Mouse (Mus musculus) kidney, postnatal 4 days (tissue): ENCODE measurements at regions not wholly inside any gene's neighbourhood (a gene's known extent, or its start where the extent isn't known, plus 50 kb on each side); places are given as distances from the start of the nearest gene placed in this dataset.
"Not testable (repeated sequence)": the region's sequence is repeated elsewhere in the genome, so short reads cannot be mapped to it uniquely, and the experiment has no call there.

ENCODE experiments used
- DNase-seq, 2 experiments: peaks; one replicate each; pipeline ENCODE4 v3.0.0; 2021; ENCODE audit warnings: mixed read lengths in 2 of 2

DNA sequence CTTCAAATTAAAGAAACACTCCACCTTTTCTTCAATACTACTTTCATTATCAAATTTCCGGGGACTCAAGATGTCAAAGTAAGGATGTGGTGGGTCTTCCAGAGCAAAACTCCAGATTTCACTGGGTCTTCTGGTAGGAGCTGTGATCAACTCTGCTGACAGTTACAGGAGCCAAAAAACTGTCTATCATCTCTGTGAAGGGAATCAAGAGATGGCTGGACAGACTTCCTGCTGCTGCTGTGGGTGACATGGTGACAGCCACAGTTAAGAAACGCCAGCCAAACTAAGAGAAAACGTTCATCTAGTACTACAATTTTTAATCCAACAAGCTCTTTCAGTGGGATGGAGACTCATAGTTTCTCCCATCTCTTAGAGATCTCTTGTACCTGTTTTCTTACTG, 136.5 kb upstream of the Mad2l1 start:
- no peak for DNase-seq

DNA sequence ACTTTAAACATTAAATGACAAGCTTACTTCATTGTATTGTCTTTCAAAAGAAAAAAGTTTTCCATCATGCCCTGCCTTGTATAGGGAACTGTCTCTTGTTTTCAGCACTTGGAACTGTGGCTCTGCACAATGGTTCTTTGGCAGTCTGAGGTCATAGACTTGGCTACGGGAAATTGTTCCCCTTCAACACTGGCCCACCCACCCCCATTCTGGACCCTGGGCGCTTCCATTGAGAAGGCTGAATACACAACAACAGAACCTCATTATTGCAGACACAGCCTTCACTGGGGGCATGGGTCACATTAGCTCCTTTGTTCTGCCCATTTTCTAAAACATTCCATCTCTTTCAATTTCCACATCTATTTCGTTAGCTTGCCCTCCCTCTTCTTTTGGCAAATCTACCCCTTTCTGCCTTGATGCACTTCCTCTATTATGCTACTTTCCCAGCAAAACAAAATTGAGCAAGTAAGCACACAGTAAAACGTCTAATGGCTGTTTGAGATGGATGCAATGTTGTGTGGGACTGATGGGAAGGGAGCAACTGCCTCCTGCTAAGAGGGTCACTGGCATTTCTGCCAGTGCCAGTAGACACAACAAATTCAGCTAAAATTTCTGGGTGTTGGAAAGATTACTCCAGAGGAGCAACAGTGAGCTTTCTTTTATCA, 136.0 kb upstream of the Mad2l1 start:
- no peak for DNase-seq

DNA sequence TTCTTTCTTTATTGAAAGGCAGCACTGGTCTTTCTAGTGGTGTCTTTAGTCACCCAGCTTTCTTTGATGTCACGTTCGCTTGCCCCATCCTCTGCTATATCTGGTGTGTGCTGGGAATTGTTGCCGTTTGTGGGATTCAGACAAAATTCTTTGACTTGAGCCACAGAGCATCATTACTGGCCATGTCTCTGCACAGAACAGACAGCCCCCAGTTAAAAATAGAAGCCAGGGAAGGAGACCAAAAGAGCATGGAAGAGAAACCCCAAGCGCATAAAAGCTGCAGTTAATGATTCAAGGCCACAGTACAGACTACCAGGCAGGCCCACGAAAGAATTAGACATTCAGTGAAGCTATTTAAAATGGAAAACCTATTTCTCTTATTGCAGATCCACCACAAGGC, 133.7 kb upstream of the Mad2l1 start:
- peak in 1 of 2 experiments; percentile 1 for DNase-seq

DNA sequence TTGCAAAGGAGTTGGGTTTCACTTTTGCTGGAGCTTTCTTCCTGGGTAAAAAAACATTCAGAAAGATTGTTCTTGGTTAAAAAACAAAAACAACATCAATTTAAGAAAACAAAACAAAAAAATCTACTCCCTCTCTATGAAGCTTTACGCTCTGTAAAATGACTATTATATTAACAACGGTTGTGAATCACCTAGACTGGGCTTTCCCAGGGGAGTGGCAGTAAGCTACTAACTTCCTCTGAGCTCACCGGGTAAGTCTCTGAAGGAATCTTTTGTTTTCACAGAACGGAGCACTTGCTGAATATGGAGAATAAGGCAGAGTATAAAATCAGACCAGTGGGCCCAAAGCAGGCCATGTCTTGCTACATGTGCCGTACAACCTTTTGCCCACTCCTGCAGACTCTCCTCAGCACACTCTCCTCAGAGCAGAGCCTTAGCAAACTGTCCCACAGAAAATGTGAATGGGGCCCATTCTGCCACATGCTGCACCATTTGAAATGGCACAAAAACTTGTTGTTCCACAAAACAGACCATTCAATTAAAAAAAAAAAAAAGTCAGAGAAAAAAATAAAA, 133.2 kb upstream of the Mad2l1 start:
- no peak for DNase-seq

DNA sequence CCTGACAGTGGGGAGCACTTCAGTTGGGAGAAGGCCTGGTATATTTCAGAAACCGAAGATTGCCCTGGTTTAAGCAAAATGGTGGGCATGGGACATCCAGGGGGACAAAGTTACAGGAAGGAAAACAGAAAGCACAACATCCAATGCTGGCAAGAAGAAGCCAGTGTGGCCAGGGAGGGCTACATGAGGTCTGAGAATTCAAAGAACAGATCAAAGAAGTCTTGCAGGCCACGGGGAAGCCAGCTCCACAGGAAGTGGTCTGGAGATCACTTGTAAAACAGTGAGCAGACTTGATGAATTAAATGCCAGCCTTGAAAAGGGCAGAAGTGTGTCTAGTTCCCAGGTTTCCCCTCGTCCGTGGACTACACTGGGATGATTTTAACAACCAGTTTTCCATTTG, 120.4 kb upstream of the Mad2l1 start:
- DNase-seq = no peak

DNA sequence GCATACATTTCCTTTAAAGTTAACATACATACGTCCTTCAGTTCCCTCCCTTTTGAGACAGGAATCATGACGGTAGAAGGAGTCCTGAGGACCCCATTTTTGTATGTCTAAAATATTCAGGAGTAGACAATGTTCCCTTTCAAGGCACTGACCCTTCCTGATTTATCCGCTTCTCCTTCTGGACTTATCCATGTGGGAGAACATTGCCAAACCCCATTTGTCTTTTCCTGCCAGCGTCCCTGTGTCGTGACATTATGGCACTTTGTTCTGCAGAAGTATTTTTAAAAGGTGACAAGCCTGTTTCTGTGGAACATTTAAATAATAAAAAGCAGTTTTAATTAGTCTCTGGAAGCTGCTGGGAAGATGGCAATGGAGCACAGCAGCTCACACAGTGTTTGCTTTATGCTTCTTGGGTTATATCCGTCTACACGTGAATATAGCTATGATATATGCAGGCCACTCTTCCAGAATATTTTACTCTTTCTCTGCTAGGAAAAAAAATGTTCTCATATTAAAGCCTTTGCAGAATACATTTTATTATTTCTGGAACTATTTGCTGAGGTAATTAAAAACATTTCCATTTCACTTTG, 115.6 kb upstream of the Mad2l1 start:
- no peak for DNase-seq

DNA sequence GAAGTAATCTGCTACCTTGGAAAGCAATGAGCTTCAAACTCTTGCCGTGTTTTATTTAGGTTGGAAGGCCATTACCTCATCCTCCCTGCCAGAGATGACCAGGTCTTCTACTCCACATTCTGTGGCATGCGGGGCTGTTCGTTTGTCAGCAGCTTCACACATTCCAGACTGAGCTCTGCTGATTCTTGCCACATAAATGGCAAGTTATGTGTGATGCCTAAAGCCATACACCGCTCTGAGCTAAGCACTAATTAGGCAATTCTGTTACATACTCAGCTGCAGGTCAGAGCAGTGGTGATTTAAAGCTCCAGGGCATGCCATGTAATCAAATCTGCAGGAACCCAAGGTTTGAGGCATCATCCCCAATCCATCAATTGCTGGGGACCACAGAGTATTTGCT, 106.8 kb upstream of the Mad2l1 start:
- no peak for DNase-seq

DNA sequence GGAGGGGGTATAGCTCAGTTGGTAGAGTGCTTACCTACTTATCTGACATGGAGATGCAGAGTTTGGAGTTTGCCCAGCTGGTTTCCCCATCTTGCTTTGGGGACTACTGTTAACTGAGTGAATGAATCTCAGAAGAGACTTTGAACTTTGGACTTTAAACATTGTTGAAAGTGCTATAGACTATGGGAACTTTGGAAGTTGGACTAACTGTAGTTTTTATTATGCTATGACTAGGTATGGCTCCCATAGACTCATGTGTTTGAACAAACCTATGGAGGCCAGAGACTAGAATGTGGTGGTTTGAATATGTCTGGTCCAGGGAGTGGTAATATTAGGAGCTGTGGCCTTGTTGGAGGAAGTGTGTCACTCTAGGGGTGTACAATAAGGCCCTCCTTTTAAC, 84.8 kb upstream of the Mad2l1 start:
- not testable (repeated sequence) for DNase-seq

DNA sequence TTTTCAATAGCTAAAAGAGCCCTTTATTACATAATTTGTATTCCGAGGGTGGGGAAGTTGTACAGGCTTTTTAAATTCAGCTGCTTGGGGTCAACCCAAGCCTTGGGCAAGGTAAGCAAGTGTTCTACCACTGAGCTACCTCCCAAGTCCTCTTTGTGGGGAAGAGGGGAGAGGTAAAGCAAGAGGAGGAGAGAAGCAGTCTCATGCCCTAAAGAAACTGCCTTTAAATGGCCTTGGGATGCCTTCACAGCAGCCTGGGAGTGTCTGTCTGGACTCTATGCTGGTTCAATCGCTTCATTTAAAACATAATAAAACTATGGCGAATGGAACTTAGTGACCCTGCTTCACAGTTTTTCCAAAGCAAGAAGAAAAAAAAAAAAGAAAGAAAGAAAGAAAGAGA, 77.0 kb upstream of the Mad2l1 start:
- DNase-seq = no peak

DNA sequence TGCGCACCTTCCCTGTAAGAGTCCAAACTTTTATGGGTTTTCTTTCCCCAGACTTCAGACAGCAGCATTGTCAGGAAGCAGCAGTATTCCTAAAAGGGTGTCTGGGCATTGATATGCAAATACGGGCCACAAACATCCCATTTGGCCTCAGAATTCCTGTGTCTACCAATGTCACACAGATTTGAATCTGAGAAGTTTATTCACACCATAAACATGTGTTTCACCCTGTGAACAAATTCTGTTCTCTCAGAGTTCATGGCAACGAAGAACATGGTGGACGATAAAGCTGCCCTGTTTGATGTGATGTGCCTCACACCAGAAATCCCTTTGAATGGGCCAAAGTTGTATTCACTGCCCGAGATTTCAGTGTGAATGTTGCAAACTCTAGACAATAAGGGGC, 70.7 kb upstream of the Mad2l1 start:
- no peak for DNase-seq

DNA sequence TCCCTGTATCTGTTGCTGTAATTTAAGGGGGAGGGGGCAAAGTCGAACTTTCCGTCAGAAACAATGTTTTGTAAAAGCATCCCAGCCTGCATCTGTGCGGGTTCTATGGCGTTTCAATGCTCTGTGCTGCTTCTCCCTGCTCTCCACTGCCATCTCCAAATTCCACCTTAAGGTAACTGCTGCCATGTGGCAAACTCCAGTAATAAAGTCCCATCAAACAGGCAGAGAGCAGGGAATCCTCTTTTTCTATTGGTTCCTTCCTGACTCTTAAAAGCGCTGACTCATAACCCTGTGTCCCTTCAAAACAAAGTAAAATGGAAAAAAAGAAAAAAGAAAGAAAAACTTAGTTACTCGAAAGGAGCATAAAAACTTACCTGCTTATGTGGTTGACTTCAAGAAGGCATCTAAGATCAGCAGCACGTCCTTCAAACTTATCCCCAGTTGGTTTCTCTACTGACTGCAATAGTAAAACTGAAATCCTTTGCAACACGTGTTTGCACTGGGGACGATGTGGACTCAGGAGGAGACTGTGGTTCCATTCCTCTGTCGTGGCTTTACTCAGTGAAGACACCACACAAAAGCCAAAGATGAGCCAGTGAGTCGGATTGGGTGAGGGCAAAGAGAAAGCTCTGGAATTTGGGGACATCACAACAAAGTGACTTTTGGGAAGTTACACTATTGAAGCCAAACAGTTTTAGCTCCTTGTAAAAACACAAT, 69.9 kb upstream of the Mad2l1 start:
- DNase-seq = no peak

DNA sequence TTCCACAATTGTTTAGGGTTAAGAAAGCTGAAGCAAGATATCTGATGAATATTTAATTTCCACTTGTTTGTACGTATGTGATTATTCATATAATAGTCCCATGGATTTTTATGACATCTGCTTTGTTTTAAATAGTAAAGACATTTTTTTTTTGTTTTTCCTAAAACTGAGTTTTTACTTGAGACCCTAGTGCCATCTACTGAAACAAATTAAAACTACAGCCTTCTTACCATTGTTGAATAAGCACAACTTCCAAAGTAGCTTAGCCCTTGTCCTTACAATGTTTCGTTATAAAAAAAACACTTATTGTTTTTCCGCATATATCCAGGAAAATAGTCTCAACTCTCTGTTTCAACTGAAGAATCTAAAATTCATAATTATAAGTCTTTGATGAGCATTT, 68.4 kb upstream of the Mad2l1 start:
- DNase-seq = no peak

DNA sequence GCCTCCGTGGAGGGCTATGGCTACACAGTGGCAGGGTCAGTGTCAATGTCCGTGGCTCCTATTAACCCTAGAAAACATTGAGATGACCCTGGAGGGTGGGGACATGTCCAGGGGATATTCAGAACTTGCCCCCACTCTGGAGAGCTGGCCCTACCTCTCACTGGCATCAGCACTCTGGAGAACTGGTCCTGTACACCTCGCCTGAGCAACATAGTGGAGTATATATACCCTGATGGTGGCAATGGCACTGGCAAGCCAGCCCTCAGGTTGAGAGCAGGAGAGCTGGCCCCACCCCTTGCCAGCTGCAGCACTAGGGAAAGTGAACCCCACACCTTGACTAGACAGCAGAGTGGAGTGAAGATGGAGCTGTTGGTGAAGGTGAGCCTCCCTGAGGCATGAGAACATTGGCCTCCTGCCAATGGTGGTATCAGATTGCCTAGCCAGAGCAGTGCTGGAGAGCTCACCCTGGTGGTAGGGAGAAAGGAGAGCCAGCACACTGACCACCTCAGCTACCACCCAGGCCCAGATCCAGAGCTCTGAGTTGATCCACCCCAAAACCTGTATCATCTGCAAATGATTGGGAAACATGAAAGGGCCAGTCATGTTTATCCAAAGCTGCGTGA, 64.5 kb upstream of the Mad2l1 start:
- no peak for DNase-seq

DNA sequence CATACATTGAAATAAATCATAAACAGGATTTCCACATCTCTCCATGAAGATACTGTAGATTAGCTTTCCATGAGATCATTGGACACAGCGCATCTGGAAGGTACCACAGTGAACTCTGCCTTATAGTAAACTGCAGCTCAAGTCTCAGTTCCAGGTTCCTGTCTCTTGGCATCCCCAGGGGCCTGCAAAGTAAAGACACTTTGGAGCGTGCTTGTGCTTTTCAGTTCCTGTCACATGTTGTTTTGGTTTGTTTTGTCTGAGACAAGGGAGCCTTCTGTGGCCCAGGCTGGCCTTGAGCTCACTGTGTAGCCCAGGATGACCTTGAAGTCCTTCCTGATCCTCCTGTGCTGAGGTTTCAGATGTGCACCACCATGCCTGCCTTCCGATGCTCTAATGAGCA, 63.4 kb upstream of the Mad2l1 start:
- DNase-seq = no peak

DNA sequence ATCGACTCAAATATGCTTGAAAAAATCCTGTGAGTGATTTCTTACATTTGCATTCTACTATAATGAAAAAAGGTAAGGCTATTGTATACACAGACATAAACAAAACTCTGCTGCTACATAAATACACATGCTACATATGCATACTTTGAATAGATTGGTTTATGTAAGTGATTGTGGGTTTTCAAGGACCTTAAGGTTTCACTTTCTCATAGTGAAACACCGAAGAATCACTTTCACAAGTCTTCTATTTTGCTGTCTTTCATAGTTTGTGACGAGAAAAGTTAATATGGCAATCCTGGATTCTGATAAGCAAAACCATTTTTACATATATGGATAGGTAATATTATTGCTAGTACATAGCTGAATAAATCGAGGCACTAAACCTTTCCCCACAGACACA, 62.5 kb upstream of the Mad2l1 start:
- DNase-seq = no peak

DNA sequence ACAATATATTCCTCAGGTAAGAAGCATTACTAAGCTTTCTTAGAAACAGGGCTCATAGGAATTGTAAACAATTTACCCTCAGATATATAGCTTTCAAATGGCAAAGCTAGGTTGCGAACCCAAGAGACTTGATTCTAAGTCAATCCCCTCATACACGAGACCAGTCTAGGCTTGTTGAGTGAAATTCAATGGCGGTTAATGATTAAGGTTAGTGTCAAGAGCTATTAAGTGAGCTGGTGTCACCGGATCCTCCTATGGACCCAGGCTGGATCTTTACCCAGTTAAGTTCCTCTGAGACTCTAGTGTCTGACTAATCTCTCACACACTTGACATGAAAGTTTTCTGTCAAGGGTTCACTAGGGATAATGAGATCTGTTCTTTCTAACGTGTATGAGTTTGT, 57.6 kb upstream of the Mad2l1 start:
- no peak for DNase-seq

DNA sequence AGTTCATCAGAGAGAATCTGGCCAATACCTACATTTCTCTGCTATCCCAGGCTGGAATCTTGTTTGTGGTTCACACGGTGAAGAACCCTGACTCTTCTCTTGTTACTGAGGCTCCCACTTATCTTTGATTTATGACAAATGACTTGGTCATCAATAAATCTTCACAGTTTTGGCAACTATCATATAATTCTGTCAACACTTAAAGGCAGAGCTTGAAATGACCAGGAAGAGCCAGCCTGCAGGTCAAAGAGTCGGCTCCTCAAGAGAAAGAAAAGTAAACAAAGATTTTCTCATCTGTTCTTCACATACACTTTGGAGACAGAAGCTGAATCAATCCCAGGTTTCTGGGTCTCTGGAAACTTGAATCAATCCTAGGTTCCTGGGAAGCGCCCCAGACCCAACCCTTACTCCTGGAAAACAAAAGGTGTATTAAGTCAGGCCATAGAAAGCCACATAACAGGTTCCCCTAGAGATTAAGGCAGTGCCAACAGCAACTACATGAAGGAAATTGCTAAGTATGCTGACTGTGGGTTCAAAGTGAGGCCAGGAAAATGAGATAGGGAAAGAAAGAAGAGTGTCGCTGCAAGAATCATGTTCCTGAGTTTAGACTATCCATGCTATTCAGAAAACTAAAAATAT, 56.7 kb upstream of the Mad2l1 start:
- no peak for DNase-seq

DNA sequence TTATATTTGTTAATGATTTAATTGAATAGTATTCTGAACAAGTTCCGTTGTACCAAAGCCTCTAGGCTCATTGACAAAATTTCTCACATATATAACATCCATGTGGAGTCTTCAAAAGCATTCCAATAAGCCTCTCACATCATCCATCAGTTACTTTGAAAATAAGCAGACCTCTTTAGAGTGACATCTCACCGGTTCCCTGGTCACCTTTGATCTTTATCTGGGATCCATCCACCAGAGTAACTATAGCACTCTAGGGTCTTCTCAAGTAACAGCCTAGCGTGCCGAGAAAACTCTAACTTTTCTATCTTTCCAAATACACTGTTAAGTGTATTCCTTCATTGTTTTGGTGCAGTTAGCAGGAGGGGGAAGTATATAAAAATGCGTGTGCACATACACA, 55.6 kb upstream of the Mad2l1 start:
- no peak for DNase-seq

DNA sequence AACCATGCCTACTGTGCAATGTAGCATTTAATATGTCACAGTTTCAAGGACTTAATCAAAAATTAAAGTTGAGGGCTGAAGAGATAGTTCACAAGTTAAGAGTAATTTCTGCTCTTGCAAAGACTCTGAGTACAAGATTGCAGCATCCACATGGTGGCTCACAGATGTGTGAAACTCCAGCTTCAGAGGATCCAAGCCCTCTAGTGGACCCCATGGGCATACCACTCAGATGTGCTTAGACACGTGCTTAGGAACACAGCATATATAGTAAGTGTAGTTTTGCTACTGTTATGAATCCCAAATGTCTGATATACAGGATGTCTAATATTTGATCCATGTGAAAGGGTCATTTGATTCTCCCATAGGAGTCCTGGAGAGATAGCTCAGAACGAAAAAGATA, 55.0 kb upstream of the Mad2l1 start:
- peak in 1 of 2 experiments; percentile 23 for DNase-seq

DNA sequence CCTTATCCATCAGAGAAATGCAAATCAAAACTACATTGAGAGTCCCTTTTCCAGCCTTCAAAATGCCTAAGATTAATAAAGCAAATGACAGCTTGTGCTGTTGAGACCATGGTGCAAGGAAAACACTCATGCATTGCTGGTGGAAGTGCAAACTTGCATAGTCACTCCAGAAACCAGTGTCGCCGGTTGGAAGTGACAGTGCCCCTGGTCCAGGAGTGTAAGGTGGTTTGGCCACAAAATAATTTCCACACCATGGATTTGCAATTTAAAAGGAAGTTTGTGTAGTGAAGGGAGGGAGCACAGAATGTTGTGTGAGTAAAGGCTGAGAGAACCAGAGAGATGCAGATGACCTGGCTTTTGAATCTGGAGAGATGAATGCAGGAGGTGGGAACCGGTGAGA, 52.4 kb upstream of the Mad2l1 start:
- no peak for DNase-seq
